Mouse (Mus musculus) retina, postnatal 1 day (tissue): ENCODE results near the gene Ccnc.
A peak's percentile ranks its signal among the peaks of the same experiment; 100 is the strongest.
"Not testable (repeated sequence)": the region's sequence is repeated elsewhere in the genome, so short reads cannot be mapped to it uniquely, and the experiment has no call there.

Source experiments
- DNase-seq: peaks from one replicate; pipeline ENCODE4 v3.0.0-alpha.2; 2012

The Ccnc gene

GRCm38 (mm10) chr4:21726912-21727614 lies 438 bp upstream of the Ccnc start:
- peak; percentile 81 for DNase-seq

- peak; percentile 20 for DNase-seq
Measured at GRCm38 (mm10) chr4:21739169-21739568, 11.7 kb downstream of the Ccnc start.

- DNase-seq = not testable (repeated sequence)
Measured at GRCm38 (mm10) chr4:21744142-21744541, 16.6 kb downstream of the Ccnc start.

GRCm38 (mm10) chr4:21745723-21746122 lies 18.2 kb downstream of the Ccnc start:
- no peak for DNase-seq

GRCm38 (mm10) chr4:21755123-21755789 lies 27.8 kb downstream of the Ccnc start:
- DNase-seq = no peak

- no peak for DNase-seq
Measured at GRCm38 (mm10) chr4:21758860-21759259, 31.4 kb downstream of the Ccnc start.

- no peak for DNase-seq
Measured at GRCm38 (mm10) chr4:21761416-21762160, 34.1 kb downstream of the Ccnc start.

GRCm38 (mm10) chr4:21763827-21764226 lies 36.3 kb downstream of the Ccnc start:
- no peak for DNase-seq

GRCm38 (mm10) chr4:21766171-21766862 lies 38.8 kb downstream of the Ccnc start:
- no peak for DNase-seq

GRCm38 (mm10) chr4:21766863-21767304 lies 39.4 kb downstream of the Ccnc start, which contains the start of the genes Usp45 and Tstd3:
Gene Usp45, plus strand, starts transcription at chr4:21767156.
Gene Tstd3, minus strand, starts transcription at chr4:21767212.
- peak; percentile 90 for DNase-seq

- no peak for DNase-seq
Measured at GRCm38 (mm10) chr4:21771064-21771463, 43.6 kb downstream of the Ccnc start.

- DNase-seq = no peak
Measured at GRCm38 (mm10) chr4:21772306-21772705, 44.8 kb downstream of the Ccnc start.

GRCm38 (mm10) chr4:21776091-21776945 lies 48.8 kb downstream of the Ccnc start:
- DNase-seq = peak; percentile 95

- no peak for DNase-seq
Measured at GRCm38 (mm10) chr4:21776946-21777265, 49.4 kb downstream of the Ccnc start.

- no peak for DNase-seq
Measured at GRCm38 (mm10) chr4:21780816-21781726, 53.6 kb downstream of the Ccnc start.

- DNase-seq = no peak
Measured at GRCm38 (mm10) chr4:21786268-21786667, 58.8 kb downstream of the Ccnc start.

GRCm38 (mm10) chr4:21788903-21789302 lies 61.4 kb downstream of the Ccnc start:
- no peak for DNase-seq

GRCm38 (mm10) chr4:21789836-21790235 lies 62.3 kb downstream of the Ccnc start:
- DNase-seq = peak; percentile 45

GRCm38 (mm10) chr4:21793631-21794030 lies 66.1 kb downstream of the Ccnc start:
- DNase-seq = peak; percentile 59

- no peak for DNase-seq
Measured at GRCm38 (mm10) chr4:21801013-21801412, 73.5 kb downstream of the Ccnc start.

GRCm38 (mm10) chr4:21801620-21802019 lies 74.1 kb downstream of the Ccnc start:
- DNase-seq = no peak
